Mouse (Mus musculus) urinary bladder, postnatal 25 days (tissue): ENCODE measurements around the gene Dnm2.
"Not testable (repeated sequence)": the region's sequence is repeated elsewhere in the genome, so short reads cannot be mapped to it uniquely, and the experiment has no call there.

Source experiments
- DNase-seq: peaks from one replicate; pipeline ENCODE4 v3.0.0; 2022; ENCODE audit warnings: low spot score

Dnm2 gene

GRCm38 (mm10) chr9:21505767-21506166, 81.1 kb downstream of the Dnm2 start:
- DNase-seq: no peak

GRCm38 (mm10) chr9:21507753-21508430, 83.2 kb downstream of the Dnm2 start:
- DNase-seq: no peak

GRCm38 (mm10) chr9:21508871-21509404, 84.2 kb downstream of the Dnm2 start:
- DNase-seq: no peak

GRCm38 (mm10) chr9:21509772-21510688, 85.3 kb downstream of the Dnm2 start, which contains the start of gene Tmed1:
Tmed1 (minus strand) TSS chr9:21510252.
- peak; percentile 90 for DNase-seq

- no peak for DNase-seq
These were observed 85.9 kb downstream of the Dnm2 start for GRCm38 (mm10) chr9:21510689-21511015.

- DNase-seq: no peak
These were observed 86.3 kb downstream of the Dnm2 start for GRCm38 (mm10) chr9:21511052-21511451.

GRCm38 (mm10) chr9:21513466-21513865, 88.8 kb downstream of the Dnm2 start:
- no peak for DNase-seq

- no peak for DNase-seq
These were observed 93.3 kb downstream of the Dnm2 start for GRCm38 (mm10) chr9:21517947-21518495.

- not testable (repeated sequence) for DNase-seq
These were observed 94.0 kb downstream of the Dnm2 start for GRCm38 (mm10) chr9:21518690-21519089.

- DNase-seq: no peak
These were observed 100.6 kb downstream of the Dnm2 start for GRCm38 (mm10) chr9:21525142-21525936.

- no peak for DNase-seq
These were observed 101.4 kb downstream of the Dnm2 start, which contains the start of gene AB124611 for GRCm38 (mm10) chr9:21525937-21526633. AB124611 (plus strand) TSS chr9:21526176.

- no peak for DNase-seq
These were observed 101.9 kb downstream of the Dnm2 start for GRCm38 (mm10) chr9:21526634-21526944.

GRCm38 (mm10) chr9:21527100-21527801, 102.5 kb downstream of the Dnm2 start:
- DNase-seq: no peak

- no peak for DNase-seq
These were observed 103.2 kb downstream of the Dnm2 start for GRCm38 (mm10) chr9:21527917-21528324.

GRCm38 (mm10) chr9:21536501-21536900, 111.8 kb downstream of the Dnm2 start:
- no peak for DNase-seq

- DNase-seq: no peak
These were observed 112.3 kb downstream of the Dnm2 start for GRCm38 (mm10) chr9:21537009-21537408.

GRCm38 (mm10) chr9:21539981-21540753, 115.5 kb downstream of the Dnm2 start:
- no peak for DNase-seq

- not testable (repeated sequence) for DNase-seq
These were observed 117.3 kb downstream of the Dnm2 start for GRCm38 (mm10) chr9:21542001-21542400.

GRCm38 (mm10) chr9:21545351-21545915, 120.7 kb downstream of the Dnm2 start:
- DNase-seq: no peak
